Mouse (Mus musculus): ENCODE results near the gene 4930522L14Rik. TPM values are rescaled to one million over a fixed set of nuclear protein-coding genes. Genes with fewer than 3 reads are reported as not detected.
A peak's percentile ranks its signal among the peaks of the same experiment; 100 is the strongest.
"Not testable (repeated sequence)": the region's sequence is repeated elsewhere in the genome, so short reads cannot be mapped to it uniquely, and the experiment has no call there.

4930522L14Rik gene
- 10 to 100 TPM in 3 of 4 experiments, 1 to 10 TPM in 1; 7.3 to 12.6 (median 12.5) TPM for total RNA-seq (2022)

DNA sequence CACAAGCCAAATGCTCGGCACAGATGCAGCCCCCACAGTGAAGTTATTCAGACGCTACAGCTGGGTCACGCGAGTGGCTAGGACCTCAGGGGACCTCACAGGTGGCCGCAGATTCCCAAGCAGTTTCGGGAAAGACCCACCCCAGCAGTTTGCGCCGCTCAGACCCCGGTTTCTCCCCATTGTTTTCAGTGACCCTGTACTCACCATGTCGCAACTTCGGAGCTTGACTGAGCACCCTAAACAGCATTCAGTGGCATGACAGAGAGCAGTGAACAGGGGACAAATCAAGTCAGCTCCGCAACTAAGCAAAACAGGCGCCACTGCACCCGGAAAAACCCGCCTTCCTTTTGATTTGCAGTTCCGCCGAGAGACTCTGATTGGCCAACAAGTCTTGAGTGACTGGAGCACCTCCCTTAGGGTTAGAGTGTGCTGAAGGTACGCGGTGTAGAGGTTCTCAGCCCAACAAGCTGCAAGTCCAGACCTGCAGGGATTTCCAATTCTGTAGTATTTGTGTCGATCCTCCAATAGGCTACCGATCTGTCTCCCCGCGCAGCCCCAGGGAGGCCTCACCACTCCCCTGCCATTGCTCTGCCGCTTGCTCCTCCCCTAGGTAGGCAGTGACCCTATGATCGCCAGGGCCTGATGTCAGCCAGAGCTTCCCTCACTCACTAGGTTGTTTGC lies at the start of gene 4930522L14Rik:
TSS of gene 4930522L14Rik (minus strand) at position 496 of the 681 bp plus-strand sequence.
- DNase-seq: peak; percentile 70

GRCm38 (mm10) chr5:109801466-109801865 lies 49.8 kb upstream of the 4930522L14Rik start:
- not testable (repeated sequence) for DNase-seq

GRCm38 (mm10) chr5:109799948-109800347 lies 48.3 kb upstream of the 4930522L14Rik start:
- DNase-seq: not testable (repeated sequence)

DNA sequence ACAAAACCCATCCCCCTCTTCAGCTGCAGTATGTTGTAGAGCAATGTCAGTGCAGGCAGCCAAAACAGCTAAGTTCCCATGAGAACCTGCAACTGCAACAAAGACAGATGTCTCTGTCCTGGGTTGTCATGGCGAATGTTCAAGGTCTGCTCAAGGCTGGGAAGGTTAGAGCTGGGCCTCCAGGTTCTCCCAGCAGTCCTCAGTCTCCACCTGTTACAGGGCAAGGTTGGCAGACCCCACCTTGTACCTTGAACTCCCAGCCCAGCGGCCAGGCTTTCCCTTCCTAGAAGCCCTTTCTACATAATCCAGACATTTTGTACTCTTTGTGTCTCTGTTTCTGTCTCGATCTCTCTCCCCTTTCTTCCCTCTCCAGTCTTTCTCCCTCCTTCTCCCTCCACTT lies 45.3 kb upstream of the 4930522L14Rik start:
- DNase-seq: not testable (repeated sequence)

DNA sequence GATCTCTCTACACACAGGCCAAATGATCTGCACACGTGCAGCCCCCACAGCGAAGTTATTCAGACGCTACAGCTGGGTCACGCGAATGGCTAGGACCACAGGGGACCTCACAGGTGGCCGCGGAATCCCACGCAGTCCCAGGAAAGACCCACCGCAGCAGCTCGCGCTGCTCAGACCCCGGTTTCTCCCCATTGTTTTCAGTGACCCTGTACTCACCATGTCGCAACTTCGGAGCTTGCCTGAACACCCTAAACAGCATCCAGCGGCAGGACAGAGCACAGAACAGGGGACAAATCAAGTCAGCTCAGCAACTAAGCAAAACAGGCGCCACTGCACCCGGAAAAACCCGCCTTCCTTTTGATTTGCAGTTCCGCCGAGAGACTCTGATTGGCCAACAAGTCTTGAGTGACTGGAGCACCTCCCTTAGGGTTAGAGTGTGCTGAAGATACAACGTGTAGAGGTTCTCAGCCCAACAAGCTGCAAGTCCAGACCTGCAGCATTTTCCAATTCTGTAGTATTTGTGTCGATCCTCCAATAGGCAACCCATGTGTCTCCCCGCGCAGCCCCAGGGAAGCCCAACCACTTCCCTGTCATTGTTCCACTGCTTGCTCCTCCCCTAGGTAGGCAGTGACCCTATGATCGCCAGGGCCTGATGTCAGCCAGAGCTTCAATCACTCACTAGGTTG lies 44.4 kb upstream of the 4930522L14Rik start:
- DNase-seq: peak; percentile 44

GRCm38 (mm10) chr5:109752073-109752780 lies 541 bp upstream of the 4930522L14Rik start:
- DNase-seq: not testable (repeated sequence)

DNA sequence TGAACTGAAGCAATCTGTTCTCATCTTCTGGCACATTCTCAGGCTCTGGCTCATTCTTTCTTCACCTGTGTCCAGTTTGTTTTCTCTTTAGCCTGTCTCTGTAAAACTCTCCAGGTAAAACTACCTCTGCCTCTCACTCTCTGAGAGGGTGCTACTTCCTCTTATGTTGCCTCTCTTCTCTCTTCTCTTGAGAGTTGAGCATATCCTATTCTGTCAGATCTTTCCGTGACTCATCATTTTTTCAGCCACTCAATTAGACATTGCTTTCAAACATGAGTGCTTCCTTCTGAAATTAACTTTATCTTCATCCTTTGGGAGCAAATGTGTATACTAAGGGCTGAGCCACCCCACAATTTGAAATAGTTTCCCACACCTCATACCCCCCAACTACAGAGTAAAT lies 6.6 kb downstream of the 4930522L14Rik start:
- not testable (repeated sequence) for DNase-seq

DNA sequence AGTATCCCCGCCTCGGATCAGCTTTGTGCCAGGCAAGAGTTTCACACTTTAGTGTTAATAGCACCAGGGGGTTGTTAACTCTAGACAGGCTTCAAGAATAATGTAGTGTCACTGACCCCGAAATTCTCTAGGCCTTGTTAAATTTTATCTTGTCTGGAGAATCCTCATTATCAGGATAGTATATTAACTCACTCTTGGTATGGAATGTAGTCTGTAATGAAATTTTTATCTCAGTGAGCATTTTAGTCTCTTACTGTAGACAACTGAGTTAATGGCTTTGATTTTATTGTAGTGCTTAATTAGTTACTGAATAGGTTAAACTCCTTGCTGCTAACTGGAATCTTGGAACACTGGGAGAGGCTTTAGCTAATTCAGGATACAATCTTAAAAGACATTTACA lies 34.3 kb downstream of the 4930522L14Rik start:
- DNase-seq: not testable (repeated sequence)

DNA sequence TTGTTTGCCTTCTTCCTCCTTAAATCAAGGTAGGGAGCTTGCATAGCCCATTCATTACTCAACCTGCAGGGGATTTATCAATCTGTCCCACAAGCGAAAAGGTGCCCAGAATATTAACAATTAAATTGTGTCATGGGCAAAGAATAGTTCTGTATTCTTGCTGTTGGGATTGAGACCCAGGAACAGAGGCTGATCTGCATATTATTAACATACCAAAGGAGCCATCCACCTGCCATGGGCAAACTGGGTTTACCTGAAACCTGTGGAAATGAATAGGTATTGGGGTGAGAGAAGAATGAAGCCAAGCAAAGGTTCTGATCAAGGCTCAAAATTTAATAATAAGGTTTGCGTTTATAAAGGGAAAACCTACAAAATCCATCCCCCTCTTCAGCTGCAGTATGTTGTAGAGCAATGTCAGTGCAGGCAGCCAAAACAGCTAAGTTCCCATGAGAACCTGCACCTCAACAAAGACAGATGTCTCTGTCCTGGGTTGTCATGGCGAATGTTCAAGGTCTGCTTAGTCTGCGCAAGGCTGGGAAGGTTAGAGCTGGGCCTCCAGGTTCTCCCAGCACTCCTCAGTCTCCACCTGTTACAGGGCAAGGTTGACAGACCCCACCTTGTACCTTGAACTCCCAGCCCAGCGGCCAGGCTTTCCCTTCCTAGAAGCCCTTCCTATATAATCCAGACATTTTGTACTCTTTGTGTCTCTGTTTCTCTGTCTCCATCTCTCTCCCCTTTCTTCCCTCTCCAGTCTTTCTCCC lies 60.3 kb downstream of the 4930522L14Rik start:
- not testable (repeated sequence) for DNase-seq

GRCm38 (mm10) chr5:109690537-109691201 lies 61.0 kb downstream of the 4930522L14Rik start, which contains the start of gene 5430403G16Rik:
Gene 5430403G16Rik, minus strand, starts transcription at chr5:109691041.
- DNase-seq: peak; percentile 81

Other genes starting within 250 kb of the 4930522L14Rik start
- gene Crlf2, start 192.9 kb downstream of the 4930522L14Rik start, total RNA-seq (2022): 10 to 100 TPM; 47.3 to 60.5 (median 55.6) TPM
- 1 to 10 TPM; 3.4 to 5.1 (median 3.8) TPM for gene 5430403G16Rik, start 60.8 kb downstream of the 4930522L14Rik start, total RNA-seq (2022)
- 10 to 100 TPM; 10.2 to 19.9 (median 15.1) TPM for gene Gm15446, start 171.5 kb upstream of the 4930522L14Rik start, total RNA-seq (2022)
- gene Zfp932, start 244.6 kb upstream of the 4930522L14Rik start, total RNA-seq (2022): 10 to 100 TPM; 20.6 to 45.8 (median 33.3) TPM

Data from adrenal gland, adult 8-10 months (tissue).